Mouse (Mus musculus) erythroblast, embryonic 14.5 days (primary cell): ENCODE results near the gene Abhd10. TPM values are rescaled to one million over a fixed set of nuclear protein-coding genes. Genes with fewer than 3 reads are reported as not detected.

Source experiments
- H3K27me3 ChIP-seq: 2 replicates; pipeline ENCODE4 v1.6.1; 2012; ENCODE audit warnings: inconsistent platforms; ENCODE audit not compliant: control insufficient read depth
- H3K36me3 ChIP-seq: 2 replicates; pipeline ENCODE4 v1.6.1; 2012; ENCODE audit warnings: mild to moderate bottlenecking, inconsistent platforms; ENCODE audit not compliant: control insufficient read depth
- H3K4me1 ChIP-seq: 2 replicates; pipeline ENCODE4 v1.6.1; 2012; ENCODE audit warnings: inconsistent platforms; ENCODE audit not compliant: control insufficient read depth
- H3K4me3 ChIP-seq: replicated peaks from 2 replicates; pipeline ENCODE3; 2012; ENCODE audit warnings: moderate library complexity, mild to moderate bottlenecking, inconsistent platforms
- H3K9me3 ChIP-seq: 2 replicates; pipeline ENCODE4 v1.6.1; 2012; ENCODE audit warnings: low read length, inconsistent platforms, mixed read lengths; ENCODE audit not compliant: control insufficient read depth
- GATA1 ChIP-seq: IDR thresholded peaks from 2 replicates; pipeline ENCODE4 v1.6.1; 2012; ENCODE audit warnings: low read length, inconsistent platforms, mixed read lengths
- TAL1 ChIP-seq: IDR thresholded peaks from 3 replicates; pipeline ENCODE4 v1.6.1; 2012; ENCODE audit warnings: low read length, inconsistent platforms, mixed read lengths
- polyA plus RNA-seq: library from polyadenylated mRNA; stranded (reverse); fragments of >175 nt; gene quantifications from 2 replicates; pipeline ENCODE4 v1.2.3, GENCODE M21; 2012

The Abhd10 gene
- polyA plus RNA-seq = 0.45 and 0.54 TPM in 2 replicates

GRCm38 (mm10) chr16:45742615-45743476 lies at the start of gene Abhd10:
Gene Abhd10, minus strand, starts transcription at chr16:45742955.
- H3K4me3 ChIP-seq = peak within 1 kb of the TSS; percentile 93
- no peak for TF ChIP-seq GATA1
- no peak for TF ChIP-seq TAL1
- H3K27me3 ChIP-seq = no peaks in the 10 kb centered on the region
- no peaks in the 10 kb centered on the region for H3K9me3 ChIP-seq
- H3K4me1 ChIP-seq = peaks cover 13% of the 10 kb centered on the region
- peaks cover 14% of the 10 kb centered on the region for H3K36me3 ChIP-seq

- TF ChIP-seq GATA1 = no peak
- TF ChIP-seq TAL1 = no peak
- Histone ChIP-seq H3K4me1 (no peaks in the 10 kb centered on the region), H3K9me3 (no peaks in the 10 kb centered on the region), H3K4me3 (no peak overlapping the region), H3K36me3 (no peaks in the 10 kb centered on the region; the same call in 1 of the 2 replicates), H3K27me3 (no peaks in the 10 kb centered on the region)
These were observed 48.5 kb upstream of the Abhd10 start for GRCm38 (mm10) chr16:45791286-45791685.

GRCm38 (mm10) chr16:45789311-45789710 lies 46.6 kb upstream of the Abhd10 start:
- H3K27me3 ChIP-seq = no peaks in the 10 kb centered on the region
- H3K4me3 ChIP-seq = no peak overlapping the region
- no peaks in the 10 kb centered on the region for H3K4me1 ChIP-seq
- no peaks in the 10 kb centered on the region for H3K9me3 ChIP-seq
- no peaks in the 10 kb centered on the region; the same call in 1 of the 2 replicates for H3K36me3 ChIP-seq
- no peak for TF ChIP-seq GATA1

- Histone ChIP-seq H3K4me3 (no peak overlapping the region), H3K4me1 (no peaks in the 10 kb centered on the region), H3K27me3 (no peaks in the 10 kb centered on the region), H3K9me3 (no peaks in the 10 kb centered on the region), H3K36me3 (no peaks in the 10 kb centered on the region)
- TF ChIP-seq GATA1 (no peak), TAL1 (no peak)
These were observed 44.9 kb upstream of the Abhd10 start for GRCm38 (mm10) chr16:45787650-45788049.

- no peak for TF ChIP-seq GATA1
- no peak for TF ChIP-seq TAL1
- Histone ChIP-seq H3K9me3 (no peaks in the 10 kb centered on the region), H3K36me3 (no peaks in the 10 kb centered on the region), H3K27me3 (no peaks in the 10 kb centered on the region), H3K4me1 (no peaks in the 10 kb centered on the region), H3K4me3 (no peak overlapping the region)
These were observed 43.9 kb upstream of the Abhd10 start for GRCm38 (mm10) chr16:45786639-45787038.

- Histone ChIP-seq H3K9me3 (no peaks in the 10 kb centered on the region), H3K27me3 (no peaks in the 10 kb centered on the region), H3K4me1 (no peaks in the 10 kb centered on the region), H3K36me3 (peaks cover 2% of the 10 kb centered on the region; the same call in 1 of the 2 replicates), H3K4me3 (no peak overlapping the region)
- no peak for TF ChIP-seq GATA1
These were observed 37.2 kb upstream of the Abhd10 start for GRCm38 (mm10) chr16:45780001-45780400.

- H3K36me3 ChIP-seq = no peaks in the 10 kb centered on the region; the same call in 1 of the 2 replicates
- H3K9me3 ChIP-seq = no peaks in the 10 kb centered on the region
- H3K4me1 ChIP-seq = no peaks in the 10 kb centered on the region
- no peak overlapping the region for H3K4me3 ChIP-seq
- H3K27me3 ChIP-seq = no peaks in the 10 kb centered on the region
- TF ChIP-seq GATA1 = no peak
- no peak for TF ChIP-seq TAL1
These were observed 32.1 kb upstream of the Abhd10 start for GRCm38 (mm10) chr16:45774813-45775212.

GRCm38 (mm10) chr16:45770914-45771313 lies 28.2 kb upstream of the Abhd10 start:
- Histone ChIP-seq H3K9me3 (no peaks in the 10 kb centered on the region), H3K27me3 (no peaks in the 10 kb centered on the region), H3K4me3 (no peak overlapping the region), H3K36me3 (no peaks in the 10 kb centered on the region; the same call in 1 of the 2 replicates), H3K4me1 (no peaks in the 10 kb centered on the region)
- no peak for TF ChIP-seq TAL1
- TF ChIP-seq GATA1 = no peak

- Histone ChIP-seq H3K4me3 (no peak overlapping the region), H3K9me3 (no peaks in the 10 kb centered on the region), H3K36me3 (no peaks in the 10 kb centered on the region; the same call in 1 of the 2 replicates), H3K4me1 (no peaks in the 10 kb centered on the region), H3K27me3 (no peaks in the 10 kb centered on the region)
- TF ChIP-seq GATA1 (no peak), TAL1 (no peak)
These were observed 25.3 kb upstream of the Abhd10 start for GRCm38 (mm10) chr16:45767853-45768640.
